Mouse (Mus musculus): ENCODE results near the gene Ppt1.

DNA sequence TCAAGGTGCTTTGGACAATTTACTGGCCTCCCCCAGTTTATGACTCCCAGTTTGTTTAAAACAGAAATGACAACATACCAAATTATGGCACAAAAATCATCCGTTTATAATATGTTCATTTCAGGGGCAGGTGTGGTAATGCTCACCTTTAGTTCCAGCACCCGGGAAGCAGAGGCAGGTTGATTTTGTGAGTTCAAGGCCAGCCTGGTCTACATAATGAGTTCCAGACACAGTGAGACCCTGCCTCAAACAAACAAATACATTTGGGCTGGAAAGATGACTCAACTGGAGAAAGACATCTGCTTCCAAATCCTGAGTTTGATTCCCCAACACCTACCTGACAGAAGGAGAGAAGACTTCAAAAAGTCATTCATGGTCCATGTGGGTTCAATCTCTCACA lies 51.3 kb downstream of the Ppt1 start:
- no peak for TF ChIP-seq SMC3 (IDR thresholded peaks at IDR 0.05; ENCODE audit: low read depth, low read length)
- TF ChIP-seq ZKSCAN1 (IDR thresholded peaks at IDR 0.05; ENCODE audit: low read depth, low read length) = no peak
- TF ChIP-seq MAX (IDR thresholded peaks at IDR 0.05; ENCODE audit: low read length) = no peak
- TF ChIP-seq POLR2A (IDR thresholded peaks at IDR 0.05; ENCODE audit: control insufficient read depth in 1 of 2, insufficient read depth in 1 of 2, low read depth in 1 of 2, low read length in 2 of 2, poor library complexity in 1 of 2) = no peak
- TF ChIP-seq POLR2AphosphoS5 (IDR thresholded peaks at IDR 0.05; ENCODE audit: borderline replicate concordance, low read depth, low read length) = no peak
- no peak for TF ChIP-seq CTCF (IDR thresholded peaks at IDR 0.05 in 2 of 3, conservative IDR thresholded peaks at IDR 0.05 in 1 of 3; ENCODE audit: control insufficient read depth in 1 of 3, insufficient read depth in 1 of 3, low read depth in 2 of 3, low read length in 3 of 3, poor library complexity in 1 of 3, severe bottlenecking in 1 of 3)
- TF ChIP-seq CHD1 (IDR thresholded peaks at IDR 0.05; ENCODE audit: low read depth, low read length) = no peak
- TF ChIP-seq ELF1 (IDR thresholded peaks at IDR 0.05; ENCODE audit: low read depth, low read length) = no peak
- TF ChIP-seq EP300 (IDR thresholded peaks at IDR 0.05; ENCODE audit: low read depth in 1 of 2, low read length in 2 of 2) = no peak
- TF ChIP-seq MXI1 (IDR thresholded peaks at IDR 0.05; ENCODE audit: low read depth, low read length) = no peak
